Mouse (Mus musculus) midbrain, embryonic 11.5 days (tissue): ENCODE measurements at regions not wholly inside any gene's neighbourhood (a gene's known extent, or its start where the extent isn't known, plus 50 kb on each side); places are given as distances from the start of the nearest gene placed in this dataset.
A peak's percentile ranks its signal among the peaks of the same experiment; 100 is the strongest.

Source experiments
- ATAC-seq: fragments of 200-750 bp; cut with Nextera tagmentation; 2 replicates; pipeline ENCODE4 v1.8.0; 2017; ENCODE audit warnings: moderate TSS enrichment, moderate library complexity; ENCODE audit not compliant: low FRiP score
- DNase-seq: peaks from one replicate; pipeline ENCODE4 v3.0.0; 2015; ENCODE audit warnings: low spot score; ENCODE audit errors: missing footprints
- H3K27ac ChIP-seq: fragments of 300-500 bp; sonication (generic); 2 replicates; pipeline ENCODE4 v1.5.1; 2014; ENCODE audit warnings: low read depth, low read length
- H3K27me3 ChIP-seq: fragments of 300-500 bp; sonication (generic); 2 replicates; pipeline ENCODE4 v1.6.1; 2014; ENCODE audit warnings: mild to moderate bottlenecking, low read length, moderate library complexity, mixed read lengths; ENCODE audit not compliant: control insufficient read depth, insufficient read depth
- H3K36me3 ChIP-seq: fragments of 300-500 bp; sonication (generic); 2 replicates; pipeline ENCODE4 v1.6.1; 2014; ENCODE audit warnings: mild to moderate bottlenecking, low read length, moderate library complexity, mixed read lengths; ENCODE audit not compliant: control insufficient read depth, insufficient read depth
- H3K4me1 ChIP-seq: fragments of 300-500 bp; sonication (generic); 2 replicates; pipeline ENCODE4 v1.6.1; 2014; ENCODE audit warnings: low read length; ENCODE audit not compliant: control insufficient read depth, insufficient read depth
- H3K4me2 ChIP-seq: fragments of 300-500 bp; sonication (generic); 2 replicates; pipeline ENCODE4 v1.6.1; 2014; ENCODE audit warnings: mild to moderate bottlenecking, moderate library complexity
- H3K4me3 ChIP-seq: fragments of 300-500 bp; sonication (generic); 2 replicates; pipeline ENCODE4 v1.5.1; 2014; ENCODE audit warnings: low read depth, low read length
- H3K9ac ChIP-seq: fragments of 300-500 bp; sonication (generic); 2 replicates; pipeline ENCODE4 v1.6.1; 2014; ENCODE audit warnings: low read length
- H3K9me3 ChIP-seq: fragments of 300-500 bp; sonication (generic); 2 replicates; pipeline ENCODE4 v1.6.1; 2016; ENCODE audit warnings: low read length; ENCODE audit not compliant: control insufficient read depth
- WGBS: fragments of 180-500 bp; shearing (Covaris S2); extraction: QIAGEN DNeasy Blood & Tissue Kit; methylation state at CpG from one replicate; pipeline ENCODE4 v1.1.7; 2014; 5-methylcytosine and 5-hydroxymethylcytosine counted together

DNA sequence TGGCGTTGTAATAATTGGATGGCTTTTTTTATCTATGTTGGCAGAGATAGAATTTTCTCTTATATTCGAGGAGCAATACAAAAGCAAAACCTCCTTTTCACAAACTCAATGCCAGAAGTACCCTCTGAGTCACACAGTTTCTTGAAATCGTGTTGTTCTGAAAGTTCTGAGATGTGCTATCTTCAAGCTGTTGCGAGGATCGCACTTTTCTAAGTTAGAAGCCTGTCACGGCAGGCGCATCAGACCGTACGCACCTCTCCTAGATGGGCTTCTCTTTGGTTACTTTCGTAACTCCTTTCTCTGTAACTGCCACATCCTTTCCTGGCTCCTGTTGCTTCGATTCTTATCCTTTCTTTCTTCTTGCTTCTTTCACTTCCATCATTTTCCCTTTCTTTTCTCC is 271.2 kb upstream of the Arrdc3 start:
- Histone ChIP-seq H3K36me3 (no peaks in the 10 kb centered on the region), H3K4me1 (0 out of 2 replicates have a peak, but pooled peaks cover 4% of the 10 kb centered on the region), H3K27me3 (no peaks in the 10 kb centered on the region), H3K4me2 (no peak overlapping the region), H3K9me3 (no peaks in the 10 kb centered on the region), H3K4me3 (no peak overlapping the region), H3K27ac (no peak overlapping the region), H3K9ac (no peak overlapping the region)
- 85% methylated on average over 11 of the region's 11 CpGs for WGBS
- ATAC-seq (no peak), DNase-seq (no peak)

DNA sequence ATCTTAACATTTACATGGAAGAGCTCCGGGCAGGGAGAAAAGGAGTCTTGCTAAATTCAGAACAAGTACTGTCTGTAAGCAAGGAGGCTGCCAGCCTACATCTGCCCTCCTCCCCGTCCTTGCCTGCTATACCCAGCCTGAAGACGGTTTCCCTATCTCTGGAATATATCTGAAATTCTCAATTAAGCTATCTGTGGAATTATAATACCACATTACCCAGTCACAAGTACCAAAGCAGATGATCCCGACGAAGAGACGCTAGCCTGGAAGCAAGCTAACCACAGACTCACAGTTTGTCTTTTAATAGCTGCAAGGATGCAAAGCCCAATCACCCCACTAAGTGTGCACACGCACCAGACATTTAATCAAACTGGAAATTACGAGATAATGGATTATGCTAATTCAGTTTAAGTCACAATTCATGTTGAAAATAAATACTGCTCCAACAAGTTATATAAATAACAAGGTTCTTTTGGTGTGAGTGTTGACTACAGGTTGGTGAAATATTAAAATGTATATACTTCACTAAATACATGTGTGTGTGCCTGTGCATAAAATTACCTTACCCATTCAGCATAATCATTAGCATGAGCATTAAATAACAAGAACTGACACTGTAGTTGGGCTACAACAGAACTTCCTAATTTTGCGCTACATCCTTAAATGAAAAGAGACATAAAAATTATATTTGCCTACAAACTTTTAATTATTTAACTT is 269.9 kb upstream of the Arrdc3 start:
- DNase-seq = no peak
- no peaks in the 10 kb centered on the region for H3K27me3 ChIP-seq
- H3K4me1 ChIP-seq = 0 out of 2 replicates have a peak, but pooled peaks cover 4% of the 10 kb centered on the region
- no peak overlapping the region for H3K4me3 ChIP-seq
- peak; percentile 71 for ATAC-seq
- H3K9me3 ChIP-seq = no peaks in the 10 kb centered on the region
- no peaks in the 10 kb centered on the region for H3K36me3 ChIP-seq
- H3K27ac ChIP-seq = no peak overlapping the region
- H3K9ac ChIP-seq = no peak overlapping the region
- H3K4me2 ChIP-seq = no peak overlapping the region
- 75% methylated on average over 9 of the region's 9 CpGs for WGBS

DNA sequence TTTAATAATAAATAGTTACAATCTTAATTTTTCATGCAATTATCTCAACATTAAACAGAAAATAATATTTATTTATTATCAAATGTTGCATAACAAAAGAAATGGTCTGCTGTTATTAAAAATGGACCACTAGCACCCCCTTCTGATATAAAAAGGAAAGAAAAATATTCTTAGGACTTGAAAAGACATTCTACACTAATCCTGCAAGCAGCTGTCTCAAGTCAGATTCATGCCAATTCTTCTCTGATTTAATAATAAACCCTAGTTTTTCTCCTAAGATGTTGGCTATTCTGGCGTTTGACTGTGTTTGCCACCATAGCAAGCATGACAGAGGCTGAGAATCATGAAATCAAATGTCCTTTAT is 269.3 kb upstream of the Arrdc3 start:
- H3K9me3 ChIP-seq = no peaks in the 10 kb centered on the region
- ATAC-seq (peak; percentile 47; the same call in 1 of the 2 replicates), DNase-seq (no peak)
- 0 out of 2 replicates have a peak, but pooled peaks cover 4% of the 10 kb centered on the region for H3K4me1 ChIP-seq
- H3K27me3 ChIP-seq = no peaks in the 10 kb centered on the region
- WGBS = 46% methylated on average over 1 of the region's 1 CpGs
- no peak overlapping the region for H3K4me3 ChIP-seq
- no peaks in the 10 kb centered on the region for H3K36me3 ChIP-seq
- H3K4me2 ChIP-seq = no peak overlapping the region
- no peak overlapping the region for H3K27ac ChIP-seq
- no peak overlapping the region for H3K9ac ChIP-seq

DNA sequence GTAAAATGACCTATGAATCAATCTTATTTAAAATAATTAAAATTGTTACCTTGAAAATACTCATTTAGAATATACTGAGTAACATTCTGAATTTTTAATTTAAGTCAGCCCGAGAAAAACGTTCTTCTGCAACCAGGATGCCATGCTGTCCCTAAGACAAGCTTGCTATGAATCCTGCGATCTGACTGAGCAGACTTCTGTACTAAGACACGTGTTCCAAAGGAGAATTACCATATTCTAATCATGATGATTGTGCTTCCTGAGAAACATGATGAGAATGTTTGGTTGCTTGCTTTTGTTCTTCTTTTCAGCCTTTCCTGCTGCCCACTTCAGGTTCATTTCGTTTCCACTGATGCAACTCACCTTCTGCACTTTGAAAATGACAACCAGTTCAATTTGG is 268.2 kb upstream of the Arrdc3 start:
- ATAC-seq = 0 out of 2 replicates have a peak, but pooled peaks have one; percentile 43

DNA sequence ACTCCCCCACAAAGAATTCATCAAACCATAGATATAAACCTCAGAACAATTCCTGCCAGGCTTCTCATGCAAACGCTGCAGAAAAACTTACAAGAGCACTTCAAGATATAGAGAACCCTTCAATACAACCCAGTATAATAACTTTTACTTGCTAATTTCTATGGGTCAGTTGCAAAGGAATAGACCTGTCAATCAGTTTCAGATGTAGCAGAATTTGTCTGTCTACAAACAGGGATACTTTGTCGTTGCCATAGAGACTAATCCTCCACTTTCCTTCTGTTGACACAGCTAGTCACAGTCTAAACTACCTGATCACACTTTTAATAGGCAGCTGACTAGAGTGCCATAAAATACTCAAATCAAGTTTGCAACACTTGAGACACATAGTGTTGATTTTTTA is 260.2 kb upstream of the Arrdc3 start:
- Histone ChIP-seq H3K4me3 (no peak overlapping the region), H3K4me2 (no peak overlapping the region), H3K27ac (no peak overlapping the region), H3K27me3 (no peaks in the 10 kb centered on the region), H3K4me1 (no peaks in the 10 kb centered on the region), H3K9ac (no peak overlapping the region), H3K9me3 (no peaks in the 10 kb centered on the region), H3K36me3 (no peaks in the 10 kb centered on the region)
- 4% methylated on average over 2 of the region's 2 CpGs for WGBS
- peak; percentile 96 for DNase-seq
- peak; percentile 95 for ATAC-seq

More for the DNA sequence above, 268.2 kb upstream of the Arrdc3 start:
- DNase-seq = no peak
- H3K36me3 ChIP-seq = no peaks in the 10 kb centered on the region
- WGBS = 60% methylated on average over 5 of the region's 5 CpGs
- no peak overlapping the region for H3K9ac ChIP-seq
- no peaks in the 10 kb centered on the region for H3K27me3 ChIP-seq
- no peak overlapping the region for H3K27ac ChIP-seq
- 0 out of 2 replicates have a peak, but pooled peaks cover 4% of the 10 kb centered on the region for H3K4me1 ChIP-seq
- H3K4me3 ChIP-seq = no peak overlapping the region
- H3K9me3 ChIP-seq = no peaks in the 10 kb centered on the region
- H3K4me2 ChIP-seq = no peak overlapping the region

DNA sequence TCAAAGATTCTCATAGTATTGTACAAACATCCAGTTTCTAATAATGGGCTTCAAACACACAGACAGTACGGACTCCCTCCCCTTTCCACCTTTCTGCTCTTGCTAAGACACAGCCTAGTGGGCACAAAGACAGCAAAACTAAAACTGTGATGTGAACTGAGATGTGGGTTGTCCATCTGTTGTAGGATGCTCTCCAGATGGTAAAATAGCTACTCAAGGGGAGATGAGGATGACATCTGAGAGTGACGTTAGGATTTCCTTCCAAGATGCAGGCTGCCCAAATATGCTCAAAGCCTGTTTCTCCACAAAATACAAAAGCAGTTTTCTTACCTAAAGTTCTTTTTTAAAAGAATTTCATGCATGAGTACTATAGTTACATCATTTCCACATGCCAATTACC is 241.8 kb upstream of the Arrdc3 start:
- ATAC-seq (no peak), DNase-seq (no peak)

DNA sequence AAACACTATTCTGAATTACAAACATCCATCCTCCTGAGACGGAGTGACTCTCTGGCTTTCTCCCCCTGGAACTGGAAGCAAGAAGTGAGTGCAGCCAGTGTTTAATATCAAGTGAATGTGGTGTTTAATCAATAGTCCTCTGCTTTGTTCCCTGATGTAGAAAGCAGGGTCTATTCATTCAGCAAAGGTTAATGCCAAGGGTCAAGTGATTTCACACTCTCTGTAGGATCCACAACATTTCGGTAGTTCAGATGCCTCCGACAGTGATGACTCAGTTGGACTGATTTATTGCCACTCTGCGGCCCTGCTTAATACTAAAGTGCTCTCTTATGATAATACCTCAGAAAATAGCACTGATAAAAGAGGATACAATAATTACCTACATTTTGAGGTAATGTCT is 235.6 kb upstream of the Arrdc3 start:
- Histone ChIP-seq H3K27ac (no peak overlapping the region), H3K4me1 (peaks cover 7% of the 10 kb centered on the region), H3K27me3 (no peaks in the 10 kb centered on the region), H3K4me2 (no peak overlapping the region), H3K9ac (no peak overlapping the region), H3K36me3 (no peaks in the 10 kb centered on the region), H3K4me3 (no peak overlapping the region), H3K9me3 (no peaks in the 10 kb centered on the region)
- 9% methylated on average over 4 of the region's 4 CpGs for WGBS
- DNase-seq = peak; percentile 85
- ATAC-seq = peak; percentile 90

More for the DNA sequence above, 241.8 kb upstream of the Arrdc3 start:
- WGBS = 71% methylated on average over 2 of the region's 2 CpGs
- no peaks in the 10 kb centered on the region for H3K27me3 ChIP-seq
- H3K4me2 ChIP-seq = no peak overlapping the region
- no peak overlapping the region for H3K9ac ChIP-seq
- no peak overlapping the region for H3K27ac ChIP-seq
- no peaks in the 10 kb centered on the region for H3K36me3 ChIP-seq
- no peak overlapping the region for H3K4me3 ChIP-seq
- H3K4me1 ChIP-seq = no peaks in the 10 kb centered on the region
- no peaks in the 10 kb centered on the region for H3K9me3 ChIP-seq

DNA sequence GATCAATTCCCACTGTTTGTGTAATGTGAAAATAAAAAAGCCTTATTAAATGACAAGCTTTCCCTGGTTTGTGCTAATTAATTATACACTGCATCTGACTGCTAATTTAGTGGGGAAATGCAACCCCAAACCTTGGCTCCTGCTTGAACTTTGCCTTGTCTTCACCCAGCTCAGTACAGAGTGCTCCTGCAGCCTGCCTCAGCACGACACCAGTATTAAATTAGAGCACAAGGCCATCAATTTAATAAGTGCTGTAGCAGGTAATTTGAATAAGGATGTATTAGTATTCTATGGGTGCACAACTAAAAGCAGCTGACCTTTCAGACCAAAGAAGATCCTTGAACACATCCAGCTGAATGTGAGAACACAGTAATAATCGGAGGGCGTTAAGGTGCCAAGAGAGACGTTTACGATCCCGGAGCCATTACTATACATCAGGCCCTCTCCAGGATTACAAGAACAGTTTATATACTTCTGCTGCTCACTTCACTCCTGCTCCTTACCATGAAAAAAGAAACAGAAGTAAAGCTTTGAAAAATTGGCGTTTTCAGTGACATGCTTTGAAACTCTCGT is 230.1 kb upstream of the Arrdc3 start:
- Histone ChIP-seq H3K9me3 (no peaks in the 10 kb centered on the region), H3K27me3 (no peaks in the 10 kb centered on the region), H3K4me2 (no peak overlapping the region), H3K9ac (no peak overlapping the region), H3K4me1 (peaks cover 2% of the 10 kb centered on the region; the same call in 1 of the 2 replicates), H3K27ac (no peak overlapping the region), H3K36me3 (no peaks in the 10 kb centered on the region), H3K4me3 (no peak overlapping the region)
- DNase-seq (no peak), ATAC-seq (peak; percentile 48)
- 85% methylated on average over 8 of the region's 8 CpGs for WGBS

DNA sequence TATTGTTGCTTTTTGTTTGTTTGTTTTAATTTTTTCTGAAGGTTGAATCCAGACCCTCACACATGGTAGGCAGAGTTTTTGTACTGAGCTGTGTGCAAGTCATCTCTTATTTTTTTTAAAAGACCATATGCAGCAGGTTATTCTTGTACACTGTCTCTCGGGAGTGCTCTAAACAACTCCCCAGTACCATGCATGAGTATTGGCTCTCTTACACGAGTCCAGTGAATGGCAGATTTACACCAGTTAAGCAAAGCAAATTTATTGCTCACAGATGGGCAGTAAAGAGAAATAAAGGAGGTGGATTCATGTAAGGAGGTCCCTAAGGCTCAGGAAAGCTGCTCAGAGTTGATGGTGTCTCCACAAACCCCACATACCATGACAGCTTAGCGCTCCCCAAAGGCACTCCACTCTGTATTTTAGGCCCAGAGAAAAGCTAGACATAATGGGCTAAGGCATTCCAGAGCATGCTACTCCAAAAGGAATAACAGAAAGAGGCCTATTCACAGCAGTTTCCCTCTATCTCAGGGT is 216.9 kb upstream of the Arrdc3 start:
- Histone ChIP-seq H3K4me1 (no peaks in the 10 kb centered on the region), H3K36me3 (no peaks in the 10 kb centered on the region), H3K9ac (no peak overlapping the region), H3K27me3 (no peaks in the 10 kb centered on the region), H3K27ac (no peak overlapping the region), H3K4me2 (no peak overlapping the region), H3K4me3 (no peak overlapping the region), H3K9me3 (no peaks in the 10 kb centered on the region)
- DNase-seq = no peak
- ATAC-seq = no peak
- 75% methylated on average over 3 of the region's 3 CpGs for WGBS
